Mouse (Mus musculus): ENCODE data around the gene Pou2f1. TPM values are rescaled to one million over a fixed set of nuclear protein-coding genes. Genes with fewer than 3 reads are reported as not detected.

Gene Pou2f1
- total and polyA plus RNA-seq, 3 experiments = 16.0 to 57.1 (median 17.3) TPM

- ATAC-seq (ENCODE audit: extremely low read depth, insufficient number of reproducible peaks, low FRiP score, poor library complexity, severe bottlenecking) = no peak
- H3K4me3 ChIP-seq (ENCODE audit: low read depth, low read length) = no peak overlapping the region
- DNase-seq (ENCODE audit: low spot score) = no peak
- peaks cover 6% of the 10 kb centered on the region for H3K4me1 ChIP-seq (ENCODE audit: insufficient read depth, low read depth, low read length)
- no peaks in the 10 kb centered on the region for H3K9me3 ChIP-seq (replicated peaks)
- no peaks in the 10 kb centered on the region for H3K36me3 ChIP-seq (replicated peaks)
- no peaks in the 10 kb centered on the region for H3K27me3 ChIP-seq (ENCODE audit: insufficient read depth, low read length)
- no peak for TF ChIP-seq TAL1 (conservative IDR thresholded peaks at IDR 0.05; ENCODE audit: low read depth, low read length)
These were observed 6.3 kb upstream of the Pou2f1 start for GRCm38 (mm10) chr1:166008634-166009350.

DNA sequence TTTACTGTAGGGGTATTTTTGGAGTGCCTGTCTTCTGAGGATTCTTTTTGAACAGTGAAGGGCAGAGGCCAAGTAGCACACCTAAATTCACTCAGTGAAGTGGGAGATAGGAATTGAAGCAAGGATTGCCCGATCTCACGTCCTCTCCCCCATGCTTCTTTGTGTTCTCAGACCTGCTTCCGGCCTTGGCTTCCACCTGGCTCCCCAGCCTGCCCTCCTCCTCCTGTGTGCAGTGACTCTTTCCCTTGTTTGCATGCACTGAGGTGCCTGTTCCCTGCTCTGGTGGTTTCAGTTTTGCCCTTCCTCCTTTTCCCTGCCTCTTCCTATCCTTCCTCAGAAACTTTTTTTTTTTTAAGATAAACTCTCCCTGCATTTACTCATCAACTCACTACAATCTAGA is 4.5 kb upstream of the Pou2f1 start:
- H3K4me1 ChIP-seq (ENCODE audit: insufficient read depth, low read depth, low read length) = peaks cover 9% of the 10 kb centered on the region
- no peak for ATAC-seq (ENCODE audit: extremely low read depth, insufficient number of reproducible peaks, low FRiP score, poor library complexity, severe bottlenecking)
- no peaks in the 10 kb centered on the region for H3K36me3 ChIP-seq (replicated peaks)
- TF ChIP-seq GATA1 (IDR thresholded peaks at IDR 0.05; ENCODE audit: borderline replicate concordance, low read length) (no peak), CTCF (IDR thresholded peaks at IDR 0.05; ENCODE audit: low read depth, low read length) (no peak), POLR2AphosphoS5 (IDR thresholded peaks at IDR 0.05; ENCODE audit: insufficient replicate concordance, low read depth, low read length) (no peak), TAL1 (conservative IDR thresholded peaks at IDR 0.05; ENCODE audit: low read depth, low read length) (no peak), GATA2 (IDR thresholded peaks at IDR 0.05; ENCODE audit: borderline replicate concordance, low read depth, low read length) (no peak)
- H3K27me3 ChIP-seq (ENCODE audit: insufficient read depth, low read length) = no peaks in the 10 kb centered on the region
- no peaks in the 10 kb centered on the region for H3K9me3 ChIP-seq (replicated peaks)
- no peak for DNase-seq (ENCODE audit: low spot score)
- no peak overlapping the region for H3K4me3 ChIP-seq (ENCODE audit: low read depth, low read length)

DNA sequence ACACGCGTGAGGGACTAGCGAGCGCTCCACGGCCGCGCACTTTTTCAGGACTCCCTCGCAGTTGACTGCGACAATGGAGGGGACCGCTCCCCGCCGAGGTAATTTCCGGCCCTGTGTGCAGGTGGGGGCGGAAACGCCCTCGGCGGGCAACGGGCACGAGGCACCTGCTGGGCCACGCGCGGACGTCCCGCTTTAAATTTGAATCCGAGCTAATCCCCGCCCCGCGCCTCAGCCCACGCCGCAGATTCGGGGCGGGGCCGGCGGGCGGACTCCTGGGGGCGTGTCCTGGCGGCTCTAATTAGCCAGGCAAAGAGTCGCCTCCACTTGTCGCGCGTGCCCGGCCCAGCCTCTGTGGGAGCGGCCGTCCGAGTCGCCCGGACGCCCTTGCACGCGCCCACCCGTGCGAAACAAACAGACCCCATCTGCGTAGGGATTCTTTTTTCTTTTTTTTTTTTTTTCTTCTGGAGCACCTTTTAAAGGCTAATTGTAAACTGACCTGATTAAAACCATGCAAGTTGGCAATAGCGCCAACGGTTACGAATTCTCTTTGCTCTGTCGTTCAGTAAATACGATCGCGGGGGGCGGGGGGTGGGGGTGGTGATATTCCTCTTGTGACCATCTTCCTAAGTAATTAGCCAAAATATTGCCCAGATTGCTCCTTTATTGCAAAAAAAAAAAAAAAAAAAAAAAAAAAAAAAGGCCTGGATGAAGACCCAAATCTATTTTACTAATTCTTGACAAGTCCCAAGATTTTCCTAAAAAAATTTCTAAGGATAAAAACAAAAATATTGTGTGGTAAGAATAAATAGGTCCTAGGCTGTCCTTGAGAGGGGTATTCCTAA is 924 bp upstream of the Pou2f1 start:
- Histone ChIP-seq H3K27me3 (ENCODE audit: insufficient read depth, low read length) (no peaks in the 10 kb centered on the region), H3K9me3 (replicated peaks) (no peaks in the 10 kb centered on the region), H3K4me3 (ENCODE audit: low read depth, low read length) (peak overlapping the region; percentile 81), H3K4me1 (ENCODE audit: insufficient read depth, low read depth, low read length) (peaks cover 30% of the 10 kb centered on the region), H3K36me3 (replicated peaks) (no peaks in the 10 kb centered on the region)
- peak; percentile 67 for DNase-seq (ENCODE audit: low spot score)
- ATAC-seq (ENCODE audit: extremely low read depth, insufficient number of reproducible peaks, low FRiP score, poor library complexity, severe bottlenecking) = peak; percentile 42
- TF ChIP-seq CTCF (IDR thresholded peaks at IDR 0.05; ENCODE audit: low read depth, low read length) (no peak), TAL1 (conservative IDR thresholded peaks at IDR 0.05; ENCODE audit: low read depth, low read length) (no peak), POLR2AphosphoS5 (IDR thresholded peaks at IDR 0.05; ENCODE audit: insufficient replicate concordance, low read depth, low read length) (no peak), GATA2 (IDR thresholded peaks at IDR 0.05; ENCODE audit: borderline replicate concordance, low read depth, low read length) (no peak), GATA1 (IDR thresholded peaks at IDR 0.05; ENCODE audit: borderline replicate concordance, low read length) (no peak)

DNA sequence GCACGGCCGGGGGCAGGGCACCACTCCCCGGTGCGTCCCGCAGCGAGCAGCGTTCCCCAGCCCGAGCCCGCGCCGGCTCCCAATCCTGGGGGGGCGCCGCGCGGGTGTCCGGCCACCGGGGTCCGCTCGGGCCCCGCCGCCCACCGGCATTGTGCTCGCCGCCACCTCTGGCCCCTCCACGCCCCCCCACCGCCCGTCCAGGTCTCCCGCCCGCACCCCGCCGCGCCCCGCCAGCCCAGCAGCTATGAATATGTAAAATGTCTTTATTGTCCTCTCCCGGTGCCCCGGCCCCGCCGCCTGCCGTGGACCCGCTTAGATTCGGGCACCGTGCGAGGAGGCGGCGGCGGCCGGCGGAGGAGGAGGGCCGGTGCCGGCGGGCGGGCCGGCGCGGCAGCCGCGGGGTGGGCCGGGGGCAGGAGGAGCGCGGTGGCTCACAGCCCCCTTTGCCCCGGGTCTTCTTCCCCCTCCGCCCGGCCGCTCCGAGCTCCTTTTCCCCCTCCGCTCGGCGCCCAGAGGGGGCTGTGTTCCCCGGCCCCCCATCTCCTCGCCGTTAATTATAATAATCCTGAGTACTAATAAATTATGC is 481 bp downstream of the Pou2f1 start:
- no peaks in the 10 kb centered on the region for H3K36me3 ChIP-seq (replicated peaks)
- no peak for TF ChIP-seq POLR2AphosphoS5 (IDR thresholded peaks at IDR 0.05; ENCODE audit: insufficient replicate concordance, low read depth, low read length)
- no peak for TF ChIP-seq GATA1 (IDR thresholded peaks at IDR 0.05; ENCODE audit: borderline replicate concordance, low read length)
- TF ChIP-seq CTCF (IDR thresholded peaks at IDR 0.05; ENCODE audit: low read depth, low read length) = no peak
- TF ChIP-seq TAL1 (conservative IDR thresholded peaks at IDR 0.05; ENCODE audit: low read depth, low read length) = no peak
- TF ChIP-seq GATA2 (IDR thresholded peaks at IDR 0.05; ENCODE audit: borderline replicate concordance, low read depth, low read length) = no peak
- DNase-seq (ENCODE audit: low spot score) (peak; percentile 31), ATAC-seq (ENCODE audit: extremely low read depth, insufficient number of reproducible peaks, low FRiP score, poor library complexity, severe bottlenecking) (no peak)
- peak overlapping the region; percentile 91 for H3K4me3 ChIP-seq (ENCODE audit: low read depth, low read length)
- H3K27me3 ChIP-seq (ENCODE audit: insufficient read depth, low read length) = no peaks in the 10 kb centered on the region
- H3K9me3 ChIP-seq (replicated peaks) = no peaks in the 10 kb centered on the region
- H3K4me1 ChIP-seq (ENCODE audit: insufficient read depth, low read depth, low read length) = peaks cover 38% of the 10 kb centered on the region

- H3K9me3 ChIP-seq (replicated peaks) = no peaks in the 10 kb centered on the region
- no peak for TF ChIP-seq GATA1 (IDR thresholded peaks at IDR 0.05; ENCODE audit: borderline replicate concordance, low read length)
- TF ChIP-seq GATA2 (IDR thresholded peaks at IDR 0.05; ENCODE audit: borderline replicate concordance, low read depth, low read length) = no peak
- no peak for TF ChIP-seq TAL1 (conservative IDR thresholded peaks at IDR 0.05; ENCODE audit: low read depth, low read length)
- TF ChIP-seq CTCF (IDR thresholded peaks at IDR 0.05; ENCODE audit: low read depth, low read length) = no peak
- no peak for TF ChIP-seq POLR2AphosphoS5 (IDR thresholded peaks at IDR 0.05; ENCODE audit: insufficient replicate concordance, low read depth, low read length)
- DNase-seq (ENCODE audit: low spot score) = peak; percentile 16
- peaks cover 37% of the 10 kb centered on the region for H3K4me1 ChIP-seq (ENCODE audit: insufficient read depth, low read depth, low read length)
- ATAC-seq (ENCODE audit: extremely low read depth, insufficient number of reproducible peaks, low FRiP score, poor library complexity, severe bottlenecking) = peak; percentile 51
- H3K4me3 ChIP-seq (ENCODE audit: low read depth, low read length) = peak overlapping the region; percentile 91
- H3K27me3 ChIP-seq (ENCODE audit: insufficient read depth, low read length) = no peaks in the 10 kb centered on the region
- no peaks in the 10 kb centered on the region for H3K36me3 ChIP-seq (replicated peaks)
These were observed 1.2 kb downstream of the Pou2f1 start for GRCm38 (mm10) chr1:166001121-166001903.
